Mouse (Mus musculus) bone marrow, adult 2 months (tissue): Measurements from ENCODE around the gene Rnf224.

ENCODE experiments used
- CTCF ChIP-seq: fragments of 200-500 bp; IDR thresholded peaks from 2 replicates; pipeline ENCODE4 v1.5.1; 2011; ENCODE audit warnings: low read length, control low read depth; ENCODE audit not compliant: control insufficient read depth, insufficient read depth
- POLR2A ChIP-seq: fragments of 200-500 bp; IDR thresholded peaks from 2 replicates; pipeline ENCODE4 v1.6.1; 2011; ENCODE audit warnings: low read depth, mild to moderate bottlenecking, control low read depth, low read length, borderline replicate concordance; ENCODE audit not compliant: control insufficient read depth

- TF ChIP-seq POLR2A (no peak), CTCF (no peak)
Measured at GRCm38 (mm10) chr2:25236614-25237013, at the start of gene Rnf224.
